Mouse (Mus musculus) ovary, postnatal 10 days (tissue): ENCODE data around the gene Rhd.
A peak's percentile ranks its signal among the peaks of the same experiment; 100 is the strongest.
"Not testable (repeated sequence)": the region's sequence is repeated elsewhere in the genome, so short reads cannot be mapped to it uniquely, and the experiment has no call there.

Experiments used
- DNase-seq: peaks from one replicate; pipeline ENCODE4 v3.0.0; 2022; ENCODE audit warnings: low spot score

Gene Rhd

DNA sequence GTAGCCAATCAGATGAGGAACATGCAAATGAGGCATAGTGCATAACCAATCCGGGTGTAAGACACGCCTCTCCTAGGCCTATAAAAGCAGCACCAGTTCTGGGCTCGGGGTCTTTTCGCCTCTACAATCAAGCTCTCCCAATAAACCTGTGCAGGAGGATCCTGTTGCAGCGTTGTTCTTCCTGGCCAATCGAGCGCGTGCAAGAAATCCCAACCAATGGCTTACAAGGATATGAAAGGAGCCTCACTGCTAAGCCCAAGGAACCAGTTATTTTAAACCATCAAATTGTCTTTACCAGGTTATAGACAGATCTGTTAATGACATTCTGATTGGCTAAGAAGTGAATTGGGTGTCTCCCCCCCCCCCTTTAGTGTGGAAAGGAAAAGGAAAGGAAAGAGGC is 47.1 kb downstream of the Rhd start:
- not testable (repeated sequence) for DNase-seq

DNA sequence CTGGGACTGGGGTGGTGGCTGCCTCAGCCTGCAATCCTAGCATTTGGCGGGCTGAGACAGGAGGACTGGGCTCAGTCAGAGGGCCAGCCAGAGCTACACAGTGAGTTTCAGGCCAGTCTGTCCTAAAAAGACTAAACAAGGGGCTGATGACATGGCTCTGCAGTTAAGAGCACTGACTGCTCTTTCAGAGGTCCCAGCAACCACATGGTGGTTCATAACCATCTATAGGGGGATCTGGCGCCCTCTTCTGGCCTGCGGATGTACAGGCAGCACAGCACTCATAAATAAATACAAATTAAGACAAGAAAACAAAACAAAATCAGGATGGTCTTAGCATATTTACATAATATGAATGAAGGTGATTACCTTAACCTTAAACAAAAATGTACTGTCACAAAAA is 49.1 kb downstream of the Rhd start:
- DNase-seq = no peak

DNA sequence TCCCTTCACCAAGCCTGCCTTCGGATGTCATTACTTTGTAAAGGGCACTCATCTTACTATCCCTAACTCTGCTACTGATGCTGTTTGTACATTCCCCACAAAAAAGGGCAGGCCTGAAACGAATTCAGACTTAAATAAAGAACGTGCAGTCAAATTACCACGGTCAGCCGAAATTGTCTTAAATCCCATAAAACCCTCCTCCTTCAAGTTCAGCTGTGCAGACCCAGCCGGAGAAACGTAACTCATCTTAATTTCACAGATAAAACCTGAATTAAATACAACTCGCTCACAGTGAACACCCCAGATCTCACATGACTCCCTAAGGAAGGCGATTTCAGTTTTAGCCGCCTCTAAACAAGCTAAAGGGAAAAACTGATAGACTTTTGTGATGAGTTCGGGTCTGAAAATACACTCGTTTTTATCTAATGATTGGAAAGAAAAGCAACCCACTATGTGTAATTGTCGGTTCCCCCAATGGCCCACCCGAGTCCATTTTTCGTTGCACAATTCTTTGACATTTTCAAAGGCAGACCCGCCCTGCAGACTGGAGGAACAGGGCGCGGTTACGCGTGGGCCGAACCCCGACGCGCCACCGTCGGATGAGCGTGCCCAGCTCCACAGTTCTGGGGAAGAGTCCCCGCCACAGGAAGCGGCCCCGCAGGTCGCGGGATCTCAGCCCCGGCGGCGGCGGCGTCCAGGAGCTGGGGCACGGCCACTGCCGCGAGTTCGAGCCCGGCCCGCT is 50.0 kb downstream of the Rhd start:
- no peak for DNase-seq

DNA sequence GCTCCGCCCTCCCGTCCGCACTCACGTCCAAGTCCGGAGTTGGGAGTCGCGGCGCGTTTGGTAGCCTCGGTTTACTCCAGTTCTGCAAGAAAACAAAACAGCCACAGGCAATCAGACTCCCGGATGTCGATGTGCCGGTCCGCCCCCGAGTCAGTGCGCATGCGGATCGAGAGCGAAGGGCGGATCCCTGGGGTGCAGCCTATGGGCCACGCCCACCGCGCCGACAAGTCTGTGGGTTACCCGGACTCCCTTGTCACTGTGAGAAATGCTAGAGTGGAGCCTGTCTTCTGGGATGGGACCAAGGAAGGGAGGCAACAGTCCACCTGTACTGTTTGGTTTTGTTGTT is 50.5 kb downstream of the Rhd start, which contains the start of gene Tmem50a:
Gene Tmem50a (minus strand): TSS at position 161 of the 346 bp plus-strand sequence.
- peak; percentile 86 for DNase-seq

DNA sequence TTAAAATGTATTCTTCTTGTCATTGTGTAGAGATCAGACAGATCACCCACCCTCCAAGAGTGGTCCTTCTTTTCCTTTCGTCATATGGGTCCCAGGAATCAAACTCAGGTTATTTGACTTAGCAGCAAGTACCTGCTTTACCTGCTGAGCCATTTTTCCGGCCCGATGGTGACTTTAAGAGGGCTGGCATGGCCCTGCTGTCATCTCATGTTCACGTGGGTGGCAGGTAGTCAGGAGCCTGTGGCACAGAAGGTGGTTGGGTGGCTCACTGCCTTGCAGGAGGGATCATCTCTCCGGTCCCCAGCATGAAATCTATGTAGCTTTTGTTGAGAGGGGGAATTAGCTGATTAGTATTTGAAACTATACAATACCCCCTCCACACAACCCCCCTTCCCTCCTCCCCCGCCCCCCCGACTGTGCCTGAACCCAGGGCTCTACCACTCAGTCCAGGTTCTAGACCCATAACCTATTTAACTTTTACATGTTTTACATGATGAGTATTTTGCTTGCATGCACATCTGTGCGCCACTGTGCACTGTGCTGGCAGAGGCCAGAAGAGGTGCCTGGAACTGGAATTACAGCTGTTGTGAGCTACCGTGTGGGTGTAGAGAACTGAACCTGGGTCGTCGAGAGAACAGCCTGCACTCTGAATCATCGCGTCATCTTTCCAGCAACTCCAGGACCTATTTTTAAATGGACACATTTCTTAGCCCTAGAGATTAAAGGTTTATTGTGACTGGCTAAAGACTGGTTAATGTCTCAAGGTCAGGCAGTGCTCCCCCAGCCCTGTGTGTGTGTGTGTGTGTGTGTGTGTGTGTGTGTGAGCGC is 51.1 kb downstream of the Rhd start:
- no peak for DNase-seq

DNA sequence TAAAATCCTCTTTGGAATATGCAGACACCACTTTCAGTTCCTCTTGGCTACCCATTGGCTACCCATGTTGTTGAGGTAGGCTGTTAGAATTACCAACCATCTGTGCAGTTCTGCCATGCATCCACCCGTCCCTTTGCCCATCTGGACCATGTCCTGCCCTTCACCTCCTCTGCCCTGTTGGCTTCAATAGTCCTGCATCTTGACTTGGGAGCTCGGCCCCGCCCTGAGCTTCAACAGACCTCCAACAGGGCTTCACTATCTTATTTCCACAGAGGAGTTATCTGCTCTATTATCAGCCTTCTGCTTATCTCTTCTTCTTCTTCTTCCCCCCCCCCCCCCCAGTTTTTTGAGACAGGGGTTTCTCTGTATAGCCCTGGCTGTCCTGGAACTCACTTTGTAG is 52.9 kb downstream of the Rhd start:
- DNase-seq = no peak

DNA sequence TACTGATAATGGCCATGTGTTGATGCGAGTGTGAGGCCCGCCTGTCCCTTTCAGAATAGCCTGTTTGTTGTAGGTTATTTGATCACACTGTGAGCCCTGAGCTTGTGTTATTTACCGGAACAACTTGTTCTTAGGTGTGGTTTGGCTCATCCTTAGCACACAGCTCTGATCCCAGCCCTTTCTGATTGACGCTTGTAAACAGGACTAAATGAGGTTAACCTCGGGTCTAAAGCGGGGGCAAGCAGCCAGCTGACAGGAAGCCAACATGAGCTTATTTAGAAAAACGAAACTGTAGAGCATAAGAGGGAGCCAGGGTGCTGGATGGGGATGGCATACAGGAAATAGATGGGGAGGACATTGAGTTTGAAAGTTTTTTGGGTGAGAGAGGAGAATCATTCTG is 54.0 kb downstream of the Rhd start:
- no peak for DNase-seq

DNA sequence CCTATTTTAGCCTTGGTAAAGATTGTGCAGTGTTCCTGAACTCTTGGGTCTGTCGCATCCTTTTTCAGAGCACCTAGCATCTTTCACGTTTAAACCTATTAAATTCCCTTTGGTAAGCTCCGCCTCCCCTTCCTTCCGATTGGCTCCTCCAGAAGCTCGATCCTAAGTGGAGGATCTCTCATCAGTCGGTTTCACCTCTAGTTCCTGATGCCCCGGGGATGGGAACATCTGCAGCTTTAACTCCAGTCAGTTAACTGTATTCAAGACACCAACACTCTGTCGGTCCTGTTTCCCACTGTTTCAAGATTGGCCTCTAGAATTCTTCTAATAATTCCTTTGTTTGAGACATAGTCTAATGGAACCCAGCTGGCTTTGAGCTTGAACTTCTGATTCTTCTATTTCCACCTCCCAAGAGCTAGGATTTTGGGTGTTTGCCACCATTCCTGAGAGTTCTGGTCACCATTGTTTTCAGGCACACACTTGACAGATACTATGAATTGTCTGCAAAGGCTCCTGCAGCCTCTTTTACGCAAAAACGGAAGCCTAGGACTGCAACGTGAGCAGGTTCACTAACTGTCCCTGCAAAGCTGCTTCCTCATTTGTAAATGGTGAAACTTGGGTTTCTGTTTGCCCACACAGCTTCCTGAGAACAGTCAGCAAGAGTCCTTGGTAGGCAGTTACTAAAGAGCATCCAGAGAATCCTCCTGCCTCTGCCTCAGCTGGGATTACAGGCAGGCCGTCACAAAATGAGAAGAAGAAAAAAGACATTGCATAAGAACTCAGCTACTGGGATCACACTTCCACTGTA is 55.6 kb downstream of the Rhd start:
- DNase-seq = no peak

DNA sequence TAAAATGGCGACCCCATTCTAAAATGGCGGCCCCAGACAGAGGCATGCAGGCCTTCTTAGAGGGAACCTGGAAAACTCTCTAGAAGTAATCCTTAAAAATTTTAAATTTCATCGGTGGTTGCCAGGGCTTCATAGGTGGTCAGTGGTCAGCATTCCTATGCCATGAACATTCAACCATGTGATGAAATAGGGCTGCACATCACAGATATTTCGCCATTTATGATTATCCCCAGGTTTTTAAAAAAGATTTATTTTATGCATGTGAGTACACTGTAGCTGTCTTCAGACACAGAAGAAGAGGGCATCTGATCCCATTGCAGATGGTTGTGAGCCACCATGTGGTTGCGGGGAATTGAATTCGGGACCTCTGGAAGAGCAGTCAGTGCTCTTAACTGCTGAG is 56.3 kb downstream of the Rhd start:
- DNase-seq = no peak

DNA sequence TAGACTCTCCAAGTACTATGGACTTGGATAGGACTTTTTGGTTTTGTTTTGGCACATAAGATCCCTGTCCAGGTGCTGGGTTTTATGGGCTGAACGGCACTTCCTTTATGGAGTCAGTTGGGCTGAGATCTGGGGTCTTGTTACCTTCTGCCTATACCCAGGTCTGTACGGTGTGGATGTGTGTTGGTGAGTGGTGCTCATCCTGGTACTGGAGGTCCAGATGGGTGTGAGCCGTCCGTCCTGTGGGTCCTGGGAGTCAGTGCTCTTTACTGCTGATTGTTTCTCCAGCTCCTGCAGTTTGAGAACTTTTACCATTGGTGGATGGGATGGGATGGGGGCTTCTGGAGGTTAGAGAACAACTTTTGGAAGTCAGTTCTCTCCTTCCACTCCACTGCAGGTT is 57.4 kb downstream of the Rhd start:
- DNase-seq = no peak

DNA sequence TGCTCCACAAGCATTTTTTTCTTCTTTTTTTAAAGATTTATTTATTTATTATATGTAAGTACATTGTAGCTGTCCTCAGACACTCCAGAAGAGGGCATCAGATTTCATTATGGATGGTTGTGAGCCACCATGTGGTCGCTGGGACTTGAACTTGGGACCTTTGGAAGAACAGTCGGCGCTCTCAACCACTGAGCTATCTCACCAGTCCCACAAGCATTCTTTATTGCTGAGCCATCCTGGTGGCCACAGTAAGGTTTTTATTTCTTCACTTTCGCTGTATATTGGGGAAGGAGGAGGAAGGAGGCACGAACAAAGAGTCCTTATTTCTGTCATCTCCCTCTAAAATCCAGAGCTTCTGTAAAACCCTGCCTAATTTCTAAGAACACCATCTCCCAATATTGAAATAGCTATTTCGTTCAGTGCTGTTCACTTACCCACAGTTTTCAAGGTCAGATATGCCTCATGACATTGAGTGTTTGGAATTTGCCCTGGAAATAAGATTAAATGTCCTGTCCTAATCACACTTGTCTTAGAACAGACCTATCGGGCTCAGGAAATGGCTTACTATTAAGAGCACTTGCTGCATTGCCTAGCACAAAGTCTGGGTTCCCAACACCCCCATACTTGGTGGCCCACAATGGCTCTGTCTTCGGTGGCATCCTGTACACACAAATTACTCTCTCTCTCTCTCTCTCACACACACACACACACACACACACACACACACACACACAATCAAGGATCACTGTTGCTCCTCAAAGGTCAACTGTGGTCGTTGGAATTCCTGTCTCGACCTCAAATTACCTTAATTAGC is 58.0 kb downstream of the Rhd start:
- DNase-seq = no peak

DNA sequence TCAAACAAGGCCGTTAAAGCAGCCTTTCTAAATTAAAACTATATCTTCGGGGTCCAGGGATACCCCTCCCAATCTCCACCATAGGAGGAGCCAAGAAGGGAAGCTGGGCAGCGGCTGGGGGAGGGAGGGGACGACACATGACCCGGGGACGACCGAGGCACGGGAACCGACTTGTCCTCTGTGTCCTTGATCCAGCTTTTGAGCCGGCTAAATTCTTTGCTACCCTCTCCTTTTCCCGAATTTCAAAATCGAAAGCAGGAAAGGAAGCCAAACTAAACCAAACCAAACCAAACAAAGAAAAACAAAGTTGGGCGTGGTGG is 58.5 kb downstream of the Rhd start:
- peak; percentile 52 for DNase-seq

DNA sequence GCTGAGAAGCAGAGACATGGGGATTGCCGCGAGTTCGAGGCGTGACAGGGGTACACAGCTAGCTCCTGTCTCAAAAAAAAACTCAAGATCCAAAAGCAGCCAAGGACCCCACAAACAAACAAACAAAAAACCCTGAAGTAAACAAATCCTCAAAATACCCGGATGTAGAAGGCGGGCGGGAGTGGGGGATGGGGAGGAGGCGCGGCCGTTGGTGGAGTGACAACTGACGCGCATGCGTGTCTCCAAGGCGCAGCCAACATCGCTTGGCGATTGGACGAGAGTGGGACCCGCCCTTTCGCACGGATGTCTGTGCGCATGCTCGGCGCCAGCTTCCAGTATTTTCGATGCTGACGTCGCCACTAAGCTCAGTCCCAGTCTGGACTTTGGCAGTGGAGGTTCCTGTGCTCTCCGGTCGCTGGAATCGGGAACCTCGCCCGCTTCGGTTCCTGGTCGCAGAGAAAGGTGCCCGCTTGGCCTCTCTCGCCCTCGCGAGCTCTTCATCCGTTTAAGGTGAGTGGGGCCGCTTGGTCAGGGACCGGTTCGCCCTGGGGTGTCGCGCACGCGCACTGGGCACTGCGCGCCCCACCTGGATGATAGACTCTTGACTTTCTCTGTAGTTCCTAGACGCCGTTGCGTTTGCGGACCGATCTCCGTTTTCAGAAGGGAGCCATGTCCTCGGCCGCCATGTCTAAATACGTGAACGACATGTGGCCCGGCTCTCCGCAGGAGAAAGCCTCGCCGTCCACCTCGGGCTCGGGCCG is 59.1 kb downstream of the Rhd start, which contains the start of gene Rsrp1:
Gene Rsrp1 (plus strand): TSS at position 335 of the 761 bp plus-strand sequence.
- peak; percentile 96 for DNase-seq

DNA sequence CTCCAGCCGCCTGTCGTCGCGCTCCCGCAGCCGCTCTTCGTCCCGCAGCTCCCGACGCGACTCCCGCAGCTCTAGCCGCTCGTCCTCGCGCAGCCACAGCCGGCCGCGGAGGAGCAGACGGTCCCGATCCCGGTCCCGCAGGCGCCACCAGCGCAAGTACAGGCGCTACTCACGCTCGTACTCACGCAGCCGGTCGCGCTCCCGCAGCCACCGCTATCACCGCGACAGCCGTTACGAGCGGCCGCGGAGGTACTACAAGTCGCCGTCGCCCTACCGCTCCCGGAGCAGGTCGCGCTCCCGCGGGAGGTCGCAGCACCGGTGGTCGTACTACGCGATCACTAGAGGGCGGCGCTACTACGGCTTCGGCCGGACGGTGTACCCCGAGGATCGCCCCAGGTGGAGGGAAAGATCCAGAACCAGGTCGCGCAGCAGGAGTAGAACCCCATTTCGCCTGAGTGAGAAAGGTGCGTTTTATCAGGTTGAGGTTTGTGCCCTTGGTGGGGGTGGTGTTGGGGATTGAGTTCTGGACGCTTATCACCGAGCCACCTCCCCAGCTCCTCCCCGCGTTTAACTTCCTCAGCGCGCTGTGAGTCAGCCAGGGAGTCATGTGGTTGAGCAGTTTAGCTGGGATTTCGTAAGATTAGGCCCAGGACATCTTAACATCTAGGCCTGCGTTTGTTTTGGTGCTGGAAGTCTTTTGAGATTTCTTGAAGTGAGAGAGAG is 59.8 kb downstream of the Rhd start:
- peak; percentile 26 for DNase-seq

DNA sequence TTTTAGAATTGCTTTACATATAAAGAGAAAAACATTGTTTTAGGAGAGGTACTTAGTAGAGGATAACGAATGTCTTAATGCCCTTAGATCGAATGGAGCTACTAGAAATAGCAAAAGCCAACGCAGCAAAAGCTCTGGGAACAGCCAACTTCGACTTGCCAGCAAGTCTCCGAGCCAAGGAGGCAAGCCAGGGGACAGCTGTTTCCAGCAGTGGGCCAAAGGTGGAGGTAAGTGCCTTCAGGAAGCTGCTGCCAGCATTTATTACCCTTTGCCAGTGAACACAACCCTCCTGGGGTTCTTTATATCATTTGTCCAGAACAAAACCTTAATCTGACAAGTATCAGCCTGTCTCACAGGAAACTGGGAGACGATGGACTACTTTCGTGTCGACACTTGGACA is 60.9 kb downstream of the Rhd start:
- no peak for DNase-seq

DNA sequence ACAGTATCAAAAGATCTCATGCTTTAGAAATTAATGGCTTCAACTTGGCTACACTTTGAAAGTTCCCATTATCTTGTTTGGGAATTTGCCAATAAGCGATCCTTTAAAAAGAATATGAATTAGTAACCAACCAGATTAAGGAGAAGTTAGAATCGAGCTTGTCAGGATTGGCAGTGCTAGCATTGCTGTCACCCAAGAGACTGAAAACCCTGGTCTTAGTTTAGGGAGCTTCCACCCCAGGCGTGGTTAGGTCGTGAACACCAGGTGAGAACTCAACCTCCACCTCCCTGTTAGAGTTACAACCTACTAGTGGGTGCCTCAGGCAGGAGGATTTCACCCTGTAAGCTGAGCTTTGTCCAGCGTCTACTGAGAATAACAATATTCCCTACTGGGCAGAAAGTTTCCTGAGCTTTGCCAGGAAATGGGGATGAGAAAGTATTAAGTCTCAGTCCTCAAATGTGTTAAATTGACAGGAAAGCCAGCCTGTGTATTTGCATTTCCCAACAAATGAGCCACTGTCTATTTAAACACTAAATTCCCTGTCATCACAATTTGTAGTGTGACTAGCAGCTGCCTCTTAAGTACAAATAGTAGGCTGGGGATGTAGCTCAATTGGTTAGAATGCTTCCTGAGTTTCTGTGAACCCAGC is 63.6 kb downstream of the Rhd start:
- no peak for DNase-seq

DNA sequence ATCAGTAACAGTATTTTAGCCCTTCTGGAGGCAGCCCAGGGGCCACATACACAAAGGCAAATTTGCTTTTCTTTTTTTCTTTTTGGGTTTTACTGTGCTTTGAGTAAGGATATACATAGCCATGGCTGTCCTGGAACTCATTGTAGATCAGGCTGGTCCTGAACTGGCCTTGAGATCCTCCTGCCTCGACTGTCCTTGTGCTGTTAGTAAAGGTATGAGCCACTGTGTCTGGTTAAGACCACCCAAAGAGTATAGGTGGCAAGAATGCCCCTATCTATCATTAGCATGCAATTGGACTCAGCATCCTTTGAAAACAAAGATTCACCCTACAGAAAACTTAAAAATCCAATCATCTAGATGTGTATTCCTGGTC is 64.1 kb downstream of the Rhd start:
- no peak for DNase-seq

DNA sequence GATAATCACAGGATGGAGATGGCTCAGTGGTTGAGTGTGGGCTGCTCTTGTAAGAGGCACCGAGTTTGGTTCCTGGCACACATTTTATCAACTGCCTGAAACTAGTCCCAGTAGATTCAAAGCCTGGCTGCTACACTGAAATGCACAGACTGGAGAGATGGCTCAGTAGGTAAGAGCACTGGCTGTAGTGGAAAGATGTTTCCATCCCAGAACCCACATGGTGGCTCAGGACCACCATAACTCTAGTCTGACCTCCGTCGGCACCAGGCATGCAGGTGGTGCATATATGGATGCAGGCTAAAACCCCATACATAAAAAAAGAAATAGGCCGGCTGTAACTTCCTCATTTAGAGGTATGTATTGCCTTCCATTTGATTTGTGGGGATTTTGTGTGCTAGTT is 65.2 kb downstream of the Rhd start:
- DNase-seq = no peak

DNA sequence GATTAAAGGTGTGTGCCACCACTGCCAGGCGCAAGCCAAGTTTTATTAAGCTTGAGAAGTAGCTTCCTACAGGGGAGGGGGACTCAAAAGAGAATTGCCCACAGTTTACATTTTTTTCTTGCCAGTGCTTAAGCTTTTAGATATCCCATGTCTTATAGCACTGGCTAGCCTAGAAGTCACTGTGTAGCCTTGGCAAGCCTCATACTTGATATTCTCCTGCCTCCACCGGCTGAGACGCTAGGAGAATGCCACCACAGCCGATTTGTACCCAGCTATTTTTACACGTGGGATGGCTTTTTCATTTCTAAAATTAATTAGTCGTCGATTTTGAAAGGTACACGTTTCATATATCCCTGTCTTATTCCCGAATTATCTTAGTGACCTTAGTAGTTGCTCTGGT is 65.9 kb downstream of the Rhd start:
- no peak for DNase-seq
